Mouse (Mus musculus) midbrain, embryonic 10.5 days (tissue): ENCODE data around the gene Kcnj2. TPM values are rescaled to one million over a fixed set of nuclear protein-coding genes. Genes with fewer than 3 reads are reported as not detected.

Experiments
- DNase-seq: peaks from one replicate; pipeline ENCODE4 v3.0.0-alpha.2; 2017; ENCODE audit warnings: low spot score
- H3K27ac ChIP-seq: fragments of 300-500 bp; sonication (generic); replicated peaks from 2 replicates; pipeline ENCODE4 v1.5.1; 2016; ENCODE audit warnings: mild to moderate bottlenecking
- H3K27me3 ChIP-seq: fragments of 300-500 bp; sonication (generic); 2 replicates; pipeline ENCODE4 v1.6.1; 2016; ENCODE audit warnings: low read depth, mild to moderate bottlenecking; ENCODE audit not compliant: poor library complexity, severe bottlenecking
- H3K36me3 ChIP-seq: fragments of 300-500 bp; sonication (generic); 2 replicates; pipeline ENCODE4 v1.6.1; 2016; ENCODE audit warnings: mild to moderate bottlenecking, moderate library complexity
- H3K4me1 ChIP-seq: fragments of 300-500 bp; sonication (generic); 2 replicates; pipeline ENCODE4 v1.6.1; 2016
- H3K4me3 ChIP-seq: fragments of 300-500 bp; sonication (generic); 2 replicates; pipeline ENCODE4 v1.5.1; 2016; ENCODE audit warnings: mild to moderate bottlenecking, moderate library complexity
- H3K9me3 ChIP-seq: fragments of 300-500 bp; sonication (generic); replicated peaks from 2 replicates; pipeline ENCODE4 v1.6.1; 2016; ENCODE audit warnings: mild to moderate bottlenecking
- WGBS: fragments of 180-500 bp; shearing (Covaris S2); methylation state at CpG from one replicate; pipeline ENCODE4 v1.1.7; 2016; 5-methylcytosine and 5-hydroxymethylcytosine counted together
- polyA plus RNA-seq: library from polyadenylated mRNA; unstranded; fragments of >200 nt; fragmentation: Nextera tagmentation; extraction: Ambion mirVana; gene quantifications from 2 replicates; pipeline ENCODE4 v1.2.1, GENCODE M21; 2016

The Kcnj2 gene
- polyA plus RNA-seq, result 0.65 and 0.94 TPM in 2 replicates

GRCm38 (mm10) chr11:111065635-111066298 is at the start of gene Kcnj2:
Gene Kcnj2 (plus strand): TSS chr11:111066164.
- Histone ChIP-seq H3K27ac (peak within 1 kb of the TSS; percentile 84), H3K9me3 (no peaks in the 10 kb centered on the region)
- whole genome bisulfite sequencing, result under 1% methylated on average over 28 of the region's 28 CpGs

GRCm38 (mm10) chr11:111016206-111016605 is 49.8 kb upstream of the Kcnj2 start:
- H3K9me3 ChIP-seq, result no peaks in the 10 kb centered on the region
- DNase-seq, result no peak
- H3K27me3 ChIP-seq, result no peaks in the 10 kb centered on the region
- no peaks in the 10 kb centered on the region for H3K36me3 ChIP-seq
- no peak overlapping the region for H3K27ac ChIP-seq
- H3K4me1 ChIP-seq, result peaks cover 7% of the 10 kb centered on the region
- 93% methylated on average over 3 of the region's 3 CpGs for WGBS
- no peak overlapping the region for H3K4me3 ChIP-seq

More at GRCm38 (mm10) chr11:111065635-111066298, at the start of gene Kcnj2:
- H3K4me3 ChIP-seq, result peak within 1 kb of the TSS; percentile 72
- peaks cover 28% of the 10 kb centered on the region for H3K4me1 ChIP-seq
- peak; percentile 94 for DNase-seq
- no peaks in the 10 kb centered on the region for H3K36me3 ChIP-seq
- H3K27me3 ChIP-seq, result peaks cover 15% of the 10 kb centered on the region

GRCm38 (mm10) chr11:111020211-111020610 is 45.8 kb upstream of the Kcnj2 start:
- Histone ChIP-seq H3K27me3 (no peaks in the 10 kb centered on the region), H3K9me3 (peaks cover 7% of the 10 kb centered on the region; the same call in 1 of the 2 replicates), H3K36me3 (no peaks in the 10 kb centered on the region), H3K4me3 (no peak overlapping the region), H3K27ac (no peak overlapping the region), H3K4me1 (peaks cover 19% of the 10 kb centered on the region)
- DNase-seq, result no peak
- WGBS, result 53% methylated on average over 2 of the region's 2 CpGs

GRCm38 (mm10) chr11:111022681-111023281 is 43.2 kb upstream of the Kcnj2 start:
- no peak overlapping the region for H3K4me3 ChIP-seq
- H3K27me3 ChIP-seq, result no peaks in the 10 kb centered on the region
- DNase-seq, result no peak
- peak overlapping the region; percentile 76 for H3K27ac ChIP-seq
- no peaks in the 10 kb centered on the region for H3K36me3 ChIP-seq
- H3K9me3 ChIP-seq, result peaks cover 7% of the 10 kb centered on the region; the same call in 1 of the 2 replicates
- peaks cover 19% of the 10 kb centered on the region for H3K4me1 ChIP-seq
- 52% methylated on average over 8 of the region's 8 CpGs for WGBS

- no peak for DNase-seq
- no peaks in the 10 kb centered on the region for H3K9me3 ChIP-seq
- no peaks in the 10 kb centered on the region for H3K27me3 ChIP-seq
- WGBS, result 52% methylated on average over 5 of the region's 5 CpGs
- no peaks in the 10 kb centered on the region for H3K4me1 ChIP-seq
- no peak overlapping the region for H3K4me3 ChIP-seq
- H3K36me3 ChIP-seq, result no peaks in the 10 kb centered on the region
- no peak overlapping the region for H3K27ac ChIP-seq
Measured at GRCm38 (mm10) chr11:111042175-111042574, 23.8 kb upstream of the Kcnj2 start.

GRCm38 (mm10) chr11:111043298-111043697 is 22.7 kb upstream of the Kcnj2 start:
- 89% methylated on average over 4 of the region's 4 CpGs for WGBS
- H3K36me3 ChIP-seq, result no peaks in the 10 kb centered on the region
- H3K27me3 ChIP-seq, result no peaks in the 10 kb centered on the region
- no peak overlapping the region for H3K27ac ChIP-seq
- H3K4me3 ChIP-seq, result no peak overlapping the region
- no peak for DNase-seq
- H3K9me3 ChIP-seq, result no peaks in the 10 kb centered on the region
- H3K4me1 ChIP-seq, result no peaks in the 10 kb centered on the region

GRCm38 (mm10) chr11:111054252-111054651 is 11.7 kb upstream of the Kcnj2 start:
- no peaks in the 10 kb centered on the region for H3K9me3 ChIP-seq
- H3K4me1 ChIP-seq, result no peaks in the 10 kb centered on the region
- no peak overlapping the region for H3K4me3 ChIP-seq
- no peaks in the 10 kb centered on the region for H3K27me3 ChIP-seq
- H3K27ac ChIP-seq, result no peak overlapping the region
- 94% methylated on average over 3 of the region's 3 CpGs for WGBS
- DNase-seq, result no peak
- H3K36me3 ChIP-seq, result no peaks in the 10 kb centered on the region

GRCm38 (mm10) chr11:111054854-111055822 is 10.8 kb upstream of the Kcnj2 start:
- no peaks in the 10 kb centered on the region for H3K9me3 ChIP-seq
- peaks cover 1% of the 10 kb centered on the region for H3K4me1 ChIP-seq
- WGBS, result 92% methylated on average over 8 of the region's 8 CpGs
- H3K27me3 ChIP-seq, result no peaks in the 10 kb centered on the region
- no peak overlapping the region for H3K4me3 ChIP-seq
- no peaks in the 10 kb centered on the region for H3K36me3 ChIP-seq
- H3K27ac ChIP-seq, result no peak overlapping the region
- no peak for DNase-seq

- Histone ChIP-seq H3K36me3 (no peaks in the 10 kb centered on the region), H3K9me3 (no peaks in the 10 kb centered on the region), H3K27me3 (no peaks in the 10 kb centered on the region), H3K4me3 (no peak overlapping the region), H3K4me1 (peaks cover 5% of the 10 kb centered on the region), H3K27ac (no peak overlapping the region)
- WGBS, result 92% methylated on average over 13 of the region's 13 CpGs
- DNase-seq, result no peak
Measured at GRCm38 (mm10) chr11:111056030-111056429, 9.9 kb upstream of the Kcnj2 start.

- no peaks in the 10 kb centered on the region for H3K27me3 ChIP-seq
- H3K27ac ChIP-seq, result no peak overlapping the region
- WGBS, result 94% methylated on average over 4 of the region's 4 CpGs
Measured at GRCm38 (mm10) chr11:111057435-111057834, 8.5 kb upstream of the Kcnj2 start.

GRCm38 (mm10) chr11:111059440-111059839 is 6.5 kb upstream of the Kcnj2 start:
- no peak for DNase-seq
- Histone ChIP-seq H3K4me3 (no peak overlapping the region), H3K9me3 (no peaks in the 10 kb centered on the region), H3K27me3 (no peaks in the 10 kb centered on the region), H3K36me3 (no peaks in the 10 kb centered on the region), H3K4me1 (peaks cover 7% of the 10 kb centered on the region), H3K27ac (no peak overlapping the region)

More at GRCm38 (mm10) chr11:111057435-111057834, 8.5 kb upstream of the Kcnj2 start:
- H3K36me3 ChIP-seq, result no peaks in the 10 kb centered on the region
- peaks cover 5% of the 10 kb centered on the region for H3K4me1 ChIP-seq
- no peak for DNase-seq
- no peak overlapping the region for H3K4me3 ChIP-seq
- no peaks in the 10 kb centered on the region for H3K9me3 ChIP-seq

- WGBS, result 61% methylated on average over 5 of the region's 5 CpGs
- no peak overlapping the region for H3K4me3 ChIP-seq
- H3K27ac ChIP-seq, result no peak overlapping the region
- DNase-seq, result no peak
- H3K4me1 ChIP-seq, result peaks cover 14% of the 10 kb centered on the region
- no peaks in the 10 kb centered on the region for H3K27me3 ChIP-seq
- H3K36me3 ChIP-seq, result no peaks in the 10 kb centered on the region
- no peaks in the 10 kb centered on the region for H3K9me3 ChIP-seq
Measured at GRCm38 (mm10) chr11:111060216-111060615, 5.7 kb upstream of the Kcnj2 start.
